Mouse (Mus musculus) CH12.LX (cell line): Measurements from ENCODE around the gene Dennd2a.

ENCODE experiments used
- CHD1 ChIP-seq: IDR thresholded peaks from 2 replicates; pipeline ENCODE4 v1.6.1; 2012; ENCODE audit warnings: low read depth, low read length, improper control_type of control experiment, inconsistent platforms
- CHD2 ChIP-seq: IDR thresholded peaks from 2 replicates; pipeline ENCODE4 v1.6.1; 2011; ENCODE audit warnings: low read length, improper control_type of control experiment
- CTCF ChIP-seq, 2 experiments: IDR thresholded peaks in 1 of 2; conservative IDR thresholded peaks in 1 of 2; 2 replicates each; pipeline ENCODE4 v1.5.1; 2011 to 2012; ENCODE audit warnings: low read depth in 2 of 2, low read length in 2 of 2, improper control_type of control experiment in 1 of 2, inconsistent platforms in 1 of 2, mild to moderate bottlenecking in 1 of 2, moderate library complexity in 1 of 2
- ELF1 ChIP-seq: IDR thresholded peaks from 2 replicates; pipeline ENCODE4 v1.6.1; 2014; ENCODE audit warnings: low read depth, mild to moderate bottlenecking, inconsistent platforms, low read length, improper control_type of control experiment
- JUND ChIP-seq: conservative IDR thresholded peaks from 2 replicates; pipeline ENCODE4 v1.6.1; 2011; ENCODE audit warnings: low read depth, low read length, improper control_type of control experiment
- MEF2A ChIP-seq: IDR thresholded peaks from 2 replicates; pipeline ENCODE4 v1.6.1; 2014; ENCODE audit warnings: low read depth, mild to moderate bottlenecking, inconsistent platforms, low read length, improper control_type of control experiment, borderline replicate concordance
- POLR2A ChIP-seq: IDR thresholded peaks from 2 replicates; pipeline ENCODE4 v1.6.1; 2011; ENCODE audit warnings: low read depth, mild to moderate bottlenecking, improper control_type of control experiment, low read length
- POLR2AphosphoS2 ChIP-seq: IDR thresholded peaks from 2 replicates; pipeline ENCODE4 v1.6.1; 2011; ENCODE audit warnings: low read depth, low read length, improper control_type of control experiment
- TBP ChIP-seq: conservative IDR thresholded peaks from 2 replicates; pipeline ENCODE4 v1.6.1; 2011; ENCODE audit warnings: low read depth, low read length, improper control_type of control experiment
- TCF12 ChIP-seq: IDR thresholded peaks from 2 replicates; pipeline ENCODE4 v1.6.1; 2014; ENCODE audit warnings: low read depth, mild to moderate bottlenecking, inconsistent platforms, low read length, improper control_type of control experiment
- UBTF ChIP-seq: IDR thresholded peaks from 2 replicates; pipeline ENCODE4 v1.6.1; 2012; ENCODE audit warnings: low read depth, mild to moderate bottlenecking, inconsistent platforms, low read length, improper control_type of control experiment, moderate library complexity
- USF1 ChIP-seq: IDR thresholded peaks from 2 replicates; pipeline ENCODE4 v1.6.1; 2014; ENCODE audit warnings: low read depth, mild to moderate bottlenecking, inconsistent platforms, low read length, improper control_type of control experiment
- ZC3H11A ChIP-seq: IDR thresholded peaks from 2 replicates; pipeline ENCODE4 v1.6.1; 2012; ENCODE audit warnings: low read depth, mild to moderate bottlenecking, inconsistent platforms, low read length, improper control_type of control experiment
- ZMIZ1 ChIP-seq: IDR thresholded peaks from 2 replicates; pipeline ENCODE4 v1.6.1; 2012; ENCODE audit warnings: low read depth, mild to moderate bottlenecking, inconsistent platforms, low read length, improper control_type of control experiment

GRCm38 (mm10) chr6:39470076-39470475 is 87.6 kb downstream of the Dennd2a start:
- no peak for TF ChIP-seq JUND
- no peak for TF ChIP-seq ELF1
- TF ChIP-seq POLR2A: no peak
- no peak for TF ChIP-seq ZMIZ1
- no peak for TF ChIP-seq TCF12
- no peak for TF ChIP-seq USF1
- TF ChIP-seq UBTF: no peak
- TF ChIP-seq CHD1: no peak
- TF ChIP-seq CTCF (conservative IDR thresholded peaks at IDR 0.05 in 1 of 2, IDR thresholded peaks at IDR 0.05 in 1 of 2; ENCODE audit: low read depth in 2 of 2, low read length in 2 of 2): no peak
- no peak for TF ChIP-seq CHD2
- no peak for TF ChIP-seq TBP
- no peak for TF ChIP-seq ZC3H11A
- TF ChIP-seq MEF2A: no peak
- no peak for TF ChIP-seq POLR2AphosphoS2
